Mouse (Mus musculus): Measurements from ENCODE around the gene Ache. TPM values are rescaled to one million over a fixed set of nuclear protein-coding genes. Genes with fewer than 3 reads are reported as not detected.

Gene Ache
- polyA plus RNA-seq, 1 experiment from 2014 or later: 9.6 TPM

DNA sequence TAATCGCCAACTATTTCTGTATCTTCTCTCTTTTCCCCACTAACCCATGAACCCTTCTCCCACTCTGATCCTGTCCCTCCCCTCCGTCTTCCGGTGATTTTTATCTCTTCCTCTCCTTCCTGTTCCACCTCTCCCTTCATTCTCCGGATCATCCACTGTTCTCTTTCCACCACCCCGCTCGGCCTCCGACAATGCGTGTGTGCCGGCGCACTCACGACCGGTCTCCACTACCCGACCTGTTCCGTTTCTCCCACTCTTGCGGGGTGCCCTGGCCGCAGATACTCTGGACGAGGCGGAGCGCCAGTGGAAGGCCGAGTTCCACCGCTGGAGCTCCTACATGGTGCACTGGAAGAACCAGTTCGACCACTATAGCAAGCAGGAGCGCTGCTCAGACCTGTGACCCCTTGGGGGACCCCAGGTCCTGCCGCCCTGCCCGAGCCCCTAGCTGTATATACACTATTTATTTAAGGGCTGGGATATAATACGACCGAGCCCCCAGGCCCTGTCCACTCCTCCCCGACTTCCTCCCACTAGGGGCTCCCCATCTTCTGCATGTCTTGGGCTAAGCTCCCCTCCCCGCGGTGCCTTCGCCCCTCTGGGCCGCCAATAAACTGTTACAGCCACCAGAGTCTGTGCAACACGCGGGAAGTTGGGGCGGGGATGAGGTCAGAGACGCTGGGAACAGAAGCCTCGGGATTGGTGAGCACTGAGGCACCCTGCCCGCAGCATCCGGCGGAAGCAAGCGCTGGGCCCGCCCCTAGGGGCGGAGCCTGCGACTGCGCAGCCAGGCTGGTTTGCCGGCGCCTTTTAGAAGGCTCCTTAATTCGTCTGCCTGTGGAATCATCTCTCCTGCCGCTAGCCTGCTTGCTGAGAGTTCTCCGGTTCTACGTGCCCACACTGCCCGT is 6.8 kb downstream of the Ache start, which contains the start of gene Ufsp1:
TSS of gene Ufsp1 (plus strand) at position 791 of the 905 bp plus-strand sequence.
- H3K4me1 ChIP-seq (replicated peaks; ENCODE audit: control insufficient read depth, insufficient read depth, low read length): peaks cover 2% of the 10 kb centered on the region; the same call in 1 of the 2 replicates
- peaks cover 5% of the 10 kb centered on the region for H3K27me3 ChIP-seq (replicated peaks; ENCODE audit: control insufficient read depth, insufficient read depth, low read length)
- under 1% methylated on average over 52 of the region's 52 CpGs for WGBS
- H3K4me2 ChIP-seq (replicated peaks; ENCODE audit: low read depth): peak within 1 kb of the TSS; percentile 98
- peak within 1 kb of the TSS; percentile 50 for H3K4me3 ChIP-seq (ENCODE audit: low read depth, low read length)
- peaks cover 40% of the 10 kb centered on the region for H3K36me3 ChIP-seq (ENCODE audit: control insufficient read depth, insufficient read depth)
- peak; percentile 87 for ATAC-seq
- peak; percentile 25; the same call in 1 of the 2 replicates for TF ChIP-seq CTCF (IDR thresholded peaks at IDR 0.05; ENCODE audit: low read depth)
- peak within 1 kb of the TSS; percentile 93 for H3K27ac ChIP-seq (ENCODE audit: low read depth, low read length)
- H3K9ac ChIP-seq (ENCODE audit: low read depth, low read length): peak within 1 kb of the TSS; percentile 70
- no peaks in the 10 kb centered on the region for H3K9me3 ChIP-seq (ENCODE audit: control insufficient read depth)

DNA sequence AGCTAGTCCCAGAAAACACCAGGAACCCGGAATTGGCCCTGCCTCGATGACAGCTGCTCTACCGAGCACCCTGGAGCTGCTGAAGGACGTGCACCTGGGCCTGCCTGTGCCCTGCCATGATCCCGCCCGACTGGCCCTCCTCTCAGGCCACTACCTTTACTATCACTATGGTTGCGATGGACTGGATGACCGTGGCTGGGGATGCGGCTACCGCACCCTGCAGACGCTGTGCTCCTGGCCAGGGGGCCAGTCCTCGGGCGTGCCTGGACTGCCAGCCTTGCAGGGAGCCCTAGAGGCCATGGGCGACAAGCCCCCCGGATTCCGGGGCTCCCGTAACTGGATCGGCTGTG is 7.4 kb downstream of the Ache start:
- Histone ChIP-seq H3K9me3 (ENCODE audit: control insufficient read depth) (no peaks in the 10 kb centered on the region), H3K4me3 (ENCODE audit: low read depth, low read length) (peak overlapping the region; percentile 50), H3K4me2 (replicated peaks; ENCODE audit: low read depth) (peak overlapping the region; percentile 98), H3K36me3 (ENCODE audit: control insufficient read depth, insufficient read depth) (peaks cover 47% of the 10 kb centered on the region), H3K4me1 (replicated peaks; ENCODE audit: control insufficient read depth, insufficient read depth, low read length) (peaks cover 2% of the 10 kb centered on the region; the same call in 1 of the 2 replicates), H3K9ac (ENCODE audit: low read depth, low read length) (peak overlapping the region; percentile 70), H3K27me3 (replicated peaks; ENCODE audit: control insufficient read depth, insufficient read depth, low read length) (no peaks in the 10 kb centered on the region), H3K27ac (ENCODE audit: low read depth, low read length) (peak overlapping the region; percentile 93)
- 4% methylated on average over 18 of the region's 18 CpGs for WGBS
- TF ChIP-seq CTCF (IDR thresholded peaks at IDR 0.05; ENCODE audit: low read depth): 0 out of 2 replicates have a peak, but pooled peaks have one; percentile 13
- ATAC-seq: peak; percentile 26; the same call in 1 of the 2 replicates

DNA sequence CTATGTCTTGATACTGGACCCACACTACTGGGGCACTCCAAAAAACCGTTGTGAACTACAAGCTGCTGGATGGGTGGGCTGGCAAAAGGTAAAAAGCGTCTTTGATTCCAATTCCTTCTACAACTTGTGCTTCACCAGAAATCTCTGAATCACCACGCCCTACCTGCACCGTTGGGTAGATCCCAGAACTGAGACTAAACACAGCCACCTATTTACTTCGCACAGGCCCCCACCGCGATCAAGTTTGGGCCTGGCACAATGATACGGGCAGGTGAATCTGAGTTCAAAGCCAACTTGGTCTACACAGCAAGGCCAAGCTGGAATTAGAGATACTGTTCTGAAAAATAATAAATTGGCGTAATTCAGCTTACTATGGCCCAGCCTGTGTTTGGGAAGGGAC is 8.0 kb downstream of the Ache start:
- 0 out of 2 replicates have a peak overlapping the region, but pooled peaks have one; percentile 93 for H3K27ac ChIP-seq (ENCODE audit: low read depth, low read length)
- peaks cover 2% of the 10 kb centered on the region; the same call in 1 of the 2 replicates for H3K4me1 ChIP-seq (replicated peaks; ENCODE audit: control insufficient read depth, insufficient read depth, low read length)
- H3K27me3 ChIP-seq (replicated peaks; ENCODE audit: control insufficient read depth, insufficient read depth, low read length): no peaks in the 10 kb centered on the region
- H3K4me2 ChIP-seq (replicated peaks; ENCODE audit: low read depth): peak overlapping the region; percentile 98
- H3K36me3 ChIP-seq (ENCODE audit: control insufficient read depth, insufficient read depth): peaks cover 53% of the 10 kb centered on the region
- peak overlapping the region; percentile 70 for H3K9ac ChIP-seq (ENCODE audit: low read depth, low read length)
- WGBS: 66% methylated on average over 9 of the region's 9 CpGs
- no peak for ATAC-seq
- no peak for TF ChIP-seq CTCF (IDR thresholded peaks at IDR 0.05; ENCODE audit: low read depth)
- H3K4me3 ChIP-seq (ENCODE audit: low read depth, low read length): peak overlapping the region; percentile 50; the same call in 1 of the 2 replicates
- H3K9me3 ChIP-seq (ENCODE audit: control insufficient read depth): no peaks in the 10 kb centered on the region

DNA sequence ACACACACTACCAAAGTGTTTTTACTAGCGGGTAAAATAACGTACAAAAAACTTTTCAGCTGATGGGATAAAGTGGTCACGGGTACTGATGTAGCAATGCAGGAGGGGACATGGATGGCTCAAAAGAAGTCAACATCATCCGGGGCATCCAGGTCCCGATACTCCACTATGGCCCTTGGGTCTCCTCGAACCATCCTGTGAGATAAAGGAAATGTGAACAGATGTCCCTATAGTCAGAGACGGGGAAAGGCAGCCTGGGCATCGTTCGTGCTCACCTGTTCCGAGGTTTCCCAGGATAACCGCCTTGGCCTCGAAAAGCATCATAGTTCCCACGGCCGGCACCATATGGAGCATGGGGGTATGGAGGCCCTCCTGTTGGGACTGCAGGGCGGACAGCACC is 8.4 kb downstream of the Ache start:
- H3K36me3 ChIP-seq (ENCODE audit: control insufficient read depth, insufficient read depth): peaks cover 57% of the 10 kb centered on the region
- no peak overlapping the region for H3K9ac ChIP-seq (ENCODE audit: low read depth, low read length)

DNA sequence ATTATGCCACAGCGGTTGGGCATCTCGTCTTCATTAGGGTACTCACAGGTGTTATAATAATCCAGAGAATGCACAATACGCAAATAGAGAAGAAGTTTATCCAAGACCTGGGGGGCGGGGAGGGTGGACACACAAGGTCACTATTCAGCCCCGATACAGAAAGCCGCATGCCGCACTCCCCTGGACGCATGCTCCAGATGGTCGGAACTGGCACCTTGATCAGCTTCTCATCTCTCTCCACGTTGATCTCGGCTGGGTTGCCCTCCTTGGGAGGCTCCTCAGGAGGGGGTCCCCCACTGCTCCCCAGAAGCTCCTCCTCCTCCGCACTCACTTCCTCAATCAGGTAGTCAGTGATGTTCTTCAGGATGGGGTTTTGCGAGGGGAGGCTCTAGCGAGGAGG is 9.8 kb downstream of the Ache start:
- no peak overlapping the region for H3K4me2 ChIP-seq (replicated peaks; ENCODE audit: low read depth)
- WGBS: 88% methylated on average over 14 of the region's 14 CpGs
- no peak for ATAC-seq
- H3K9ac ChIP-seq (ENCODE audit: low read depth, low read length): no peak overlapping the region
- H3K4me1 ChIP-seq (replicated peaks; ENCODE audit: control insufficient read depth, insufficient read depth, low read length): peaks cover 2% of the 10 kb centered on the region; the same call in 1 of the 2 replicates
- H3K4me3 ChIP-seq (ENCODE audit: low read depth, low read length): no peak overlapping the region
- H3K36me3 ChIP-seq (ENCODE audit: control insufficient read depth, insufficient read depth): peaks cover 71% of the 10 kb centered on the region
- no peak overlapping the region for H3K27ac ChIP-seq (ENCODE audit: low read depth, low read length)
- no peak for TF ChIP-seq CTCF (IDR thresholded peaks at IDR 0.05; ENCODE audit: low read depth)
- H3K27me3 ChIP-seq (replicated peaks; ENCODE audit: control insufficient read depth, insufficient read depth, low read length): no peaks in the 10 kb centered on the region
- no peaks in the 10 kb centered on the region for H3K9me3 ChIP-seq (ENCODE audit: control insufficient read depth)

More for the DNA sequence above, 8.4 kb downstream of the Ache start:
- TF ChIP-seq CTCF (IDR thresholded peaks at IDR 0.05; ENCODE audit: low read depth): no peak
- H3K27ac ChIP-seq (ENCODE audit: low read depth, low read length): no peak overlapping the region
- H3K4me2 ChIP-seq (replicated peaks; ENCODE audit: low read depth): peak overlapping the region; percentile 98; the same call in 1 of the 2 replicates
- no peak overlapping the region for H3K4me3 ChIP-seq (ENCODE audit: low read depth, low read length)
- no peak for ATAC-seq
- WGBS: 90% methylated on average over 15 of the region's 15 CpGs
- peaks cover 2% of the 10 kb centered on the region; the same call in 1 of the 2 replicates for H3K4me1 ChIP-seq (replicated peaks; ENCODE audit: control insufficient read depth, insufficient read depth, low read length)
- no peaks in the 10 kb centered on the region for H3K27me3 ChIP-seq (replicated peaks; ENCODE audit: control insufficient read depth, insufficient read depth, low read length)
- no peaks in the 10 kb centered on the region for H3K9me3 ChIP-seq (ENCODE audit: control insufficient read depth)

DNA sequence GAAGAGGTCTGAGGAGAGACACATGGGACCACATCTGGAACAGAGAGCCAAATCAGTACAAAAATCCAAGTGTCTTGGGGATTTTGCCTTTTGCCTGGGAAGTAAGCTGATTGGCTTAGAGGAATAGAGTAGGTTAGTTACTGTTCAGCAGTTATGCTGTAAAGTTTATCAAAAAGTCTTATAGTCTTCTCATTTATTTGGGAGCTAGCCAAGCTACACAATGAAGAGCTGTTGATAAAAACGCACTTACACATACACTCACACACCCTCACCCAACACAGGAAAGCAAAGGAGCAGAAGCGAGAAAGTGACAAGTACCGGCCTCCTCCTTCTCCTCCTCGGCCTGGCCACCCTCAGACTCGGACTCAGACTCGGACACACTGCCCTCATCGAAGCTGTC is 11.9 kb downstream of the Ache start:
- Histone ChIP-seq H3K27ac (ENCODE audit: low read depth, low read length) (no peak overlapping the region), H3K4me2 (replicated peaks; ENCODE audit: low read depth) (no peak overlapping the region), H3K27me3 (replicated peaks; ENCODE audit: control insufficient read depth, insufficient read depth, low read length) (no peaks in the 10 kb centered on the region), H3K4me3 (ENCODE audit: low read depth, low read length) (no peak overlapping the region), H3K9me3 (ENCODE audit: control insufficient read depth) (no peaks in the 10 kb centered on the region), H3K4me1 (replicated peaks; ENCODE audit: control insufficient read depth, insufficient read depth, low read length) (no peaks in the 10 kb centered on the region; the same call in 1 of the 2 replicates), H3K9ac (ENCODE audit: low read depth, low read length) (no peak overlapping the region), H3K36me3 (ENCODE audit: control insufficient read depth, insufficient read depth) (peaks cover 91% of the 10 kb centered on the region)
- 84% methylated on average over 7 of the region's 7 CpGs for WGBS
- no peak for TF ChIP-seq CTCF (IDR thresholded peaks at IDR 0.05; ENCODE audit: low read depth)
- no peak for ATAC-seq
